Mouse (Mus musculus): ENCODE results near the gene Zcchc24. TPM values are rescaled to one million over a fixed set of nuclear protein-coding genes. Genes with fewer than 3 reads are reported as not detected.

The Zcchc24 gene
- polyA plus RNA-seq, 1 experiment from 2014 or later, result 9.3 TPM

- Histone ChIP-seq H3K4me1 (replicated peaks) (peaks cover 10% of the 10 kb centered on the region; the same call in 1 of the 2 replicates), H3K9ac (replicated peaks) (no peak overlapping the region), H3K4me3 (replicated peaks) (no peak overlapping the region), H3K9me3 (no peaks in the 10 kb centered on the region), H3K36me3 (no peaks in the 10 kb centered on the region), H3K4me2 (replicated peaks) (no peak overlapping the region), H3K27ac (no peak overlapping the region), H3K27me3 (no peaks in the 10 kb centered on the region)
- ATAC-seq, result no peak
- WGBS, result 85% methylated on average over 5 of the region's 5 CpGs
Observed at GRCm38 (mm10) chr14:25742943-25743342, 25.9 kb downstream of the Zcchc24 start.

- ATAC-seq, result no peak
Observed at GRCm38 (mm10) chr14:25741840-25742367, 26.9 kb downstream of the Zcchc24 start.

GRCm38 (mm10) chr14:25741211-25741610 is 27.6 kb downstream of the Zcchc24 start:
- Histone ChIP-seq H3K36me3 (no peaks in the 10 kb centered on the region), H3K9ac (replicated peaks) (no peak overlapping the region), H3K4me3 (replicated peaks) (no peak overlapping the region), H3K27ac (no peak overlapping the region), H3K4me2 (replicated peaks) (no peak overlapping the region), H3K4me1 (replicated peaks) (peaks cover 14% of the 10 kb centered on the region), H3K27me3 (no peaks in the 10 kb centered on the region), H3K9me3 (no peaks in the 10 kb centered on the region)
- no peak for ATAC-seq
- WGBS, result 74% methylated on average over 3 of the region's 3 CpGs

More at GRCm38 (mm10) chr14:25741840-25742367, 26.9 kb downstream of the Zcchc24 start:
- H3K36me3 ChIP-seq, result no peaks in the 10 kb centered on the region
- no peak overlapping the region for H3K4me3 ChIP-seq (replicated peaks)
- H3K27me3 ChIP-seq, result no peaks in the 10 kb centered on the region
- H3K4me1 ChIP-seq (replicated peaks), result peaks cover 11% of the 10 kb centered on the region
- H3K9me3 ChIP-seq, result no peaks in the 10 kb centered on the region
- no peak overlapping the region for H3K9ac ChIP-seq (replicated peaks)
- no peak overlapping the region for H3K27ac ChIP-seq
- H3K4me2 ChIP-seq (replicated peaks), result no peak overlapping the region
- WGBS, result 69% methylated on average over 5 of the region's 5 CpGs

DNA sequence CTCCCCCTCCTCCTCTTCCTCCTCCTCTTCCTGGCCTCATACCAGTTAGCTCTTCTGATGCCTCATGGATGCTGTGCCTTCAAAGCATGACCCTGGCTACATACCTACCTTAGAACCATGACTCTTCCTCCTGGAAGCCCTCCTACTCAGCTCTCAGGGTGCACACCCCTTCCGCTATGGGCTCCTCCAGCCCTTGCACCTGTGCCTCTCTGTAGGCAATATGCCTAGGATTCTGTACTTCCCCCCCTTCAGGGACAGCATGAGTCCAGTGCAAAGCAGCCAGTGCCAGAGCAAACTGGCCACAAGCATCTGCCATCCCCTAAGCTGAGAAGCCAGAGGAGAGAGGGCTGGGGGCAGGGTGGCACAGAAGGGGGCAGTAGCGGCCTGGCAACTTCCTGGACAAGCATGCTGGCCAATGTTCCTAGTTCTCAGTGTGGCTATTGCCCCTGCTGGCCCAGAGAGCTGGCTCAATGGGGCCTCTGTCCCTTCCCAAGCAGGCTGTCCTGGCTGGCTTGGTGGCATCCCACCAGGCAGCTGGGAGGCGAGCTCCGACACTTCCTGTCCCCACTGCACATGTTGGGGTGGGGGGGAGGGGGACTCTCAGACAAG is 28.8 kb downstream of the Zcchc24 start:
- no peaks in the 10 kb centered on the region for H3K36me3 ChIP-seq
- H3K4me1 ChIP-seq (replicated peaks), result peaks cover 20% of the 10 kb centered on the region
- H3K4me2 ChIP-seq (replicated peaks), result no peak overlapping the region
- no peak overlapping the region for H3K27ac ChIP-seq
- no peak for ATAC-seq
- H3K27me3 ChIP-seq, result no peaks in the 10 kb centered on the region
- H3K4me3 ChIP-seq (replicated peaks), result no peak overlapping the region
- H3K9ac ChIP-seq (replicated peaks), result no peak overlapping the region
- no peaks in the 10 kb centered on the region for H3K9me3 ChIP-seq
- WGBS, result 79% methylated on average over 4 of the region's 4 CpGs

GRCm38 (mm10) chr14:25738591-25739001 is 30.2 kb downstream of the Zcchc24 start:
- no peak overlapping the region for H3K9ac ChIP-seq (replicated peaks)
- ATAC-seq, result no peak
- 64% methylated on average over 14 of the region's 14 CpGs for WGBS
- no peaks in the 10 kb centered on the region for H3K9me3 ChIP-seq
- H3K27ac ChIP-seq, result no peak overlapping the region
- H3K27me3 ChIP-seq, result no peaks in the 10 kb centered on the region
- H3K4me3 ChIP-seq (replicated peaks), result no peak overlapping the region
- no peak overlapping the region for H3K4me2 ChIP-seq (replicated peaks)
- peaks cover 30% of the 10 kb centered on the region for H3K4me1 ChIP-seq (replicated peaks)
- no peaks in the 10 kb centered on the region for H3K36me3 ChIP-seq

DNA sequence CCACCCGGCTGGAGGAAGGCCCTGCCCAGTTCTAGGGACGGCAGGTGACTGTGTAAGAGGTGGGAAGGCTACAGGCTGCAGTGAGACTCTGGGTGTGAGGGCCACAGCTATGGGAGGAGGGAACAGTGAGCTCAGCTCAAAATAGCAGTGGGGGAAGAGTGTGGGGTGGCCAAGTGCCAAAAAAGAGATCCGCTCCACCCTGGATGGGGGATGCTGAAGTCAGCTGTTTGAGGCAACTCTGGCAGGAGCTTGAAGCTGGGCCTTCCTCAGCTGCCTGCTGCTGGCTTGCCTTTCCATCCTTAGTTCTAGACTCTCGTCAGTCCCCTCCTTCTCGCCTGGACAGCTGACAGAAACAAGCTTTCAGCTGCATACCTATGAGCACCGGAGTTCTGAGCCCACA is 32.2 kb downstream of the Zcchc24 start:
- no peak overlapping the region for H3K27ac ChIP-seq
- H3K9ac ChIP-seq (replicated peaks), result no peak overlapping the region
- H3K4me2 ChIP-seq (replicated peaks), result no peak overlapping the region
- no peaks in the 10 kb centered on the region for H3K9me3 ChIP-seq
- WGBS, result 73% methylated on average over 6 of the region's 6 CpGs
- H3K4me1 ChIP-seq (replicated peaks), result peaks cover 30% of the 10 kb centered on the region
- H3K4me3 ChIP-seq (replicated peaks), result no peak overlapping the region
- peak; percentile 15; the same call in 1 of the 2 replicates for ATAC-seq
- H3K36me3 ChIP-seq, result no peaks in the 10 kb centered on the region
- no peaks in the 10 kb centered on the region for H3K27me3 ChIP-seq

DNA sequence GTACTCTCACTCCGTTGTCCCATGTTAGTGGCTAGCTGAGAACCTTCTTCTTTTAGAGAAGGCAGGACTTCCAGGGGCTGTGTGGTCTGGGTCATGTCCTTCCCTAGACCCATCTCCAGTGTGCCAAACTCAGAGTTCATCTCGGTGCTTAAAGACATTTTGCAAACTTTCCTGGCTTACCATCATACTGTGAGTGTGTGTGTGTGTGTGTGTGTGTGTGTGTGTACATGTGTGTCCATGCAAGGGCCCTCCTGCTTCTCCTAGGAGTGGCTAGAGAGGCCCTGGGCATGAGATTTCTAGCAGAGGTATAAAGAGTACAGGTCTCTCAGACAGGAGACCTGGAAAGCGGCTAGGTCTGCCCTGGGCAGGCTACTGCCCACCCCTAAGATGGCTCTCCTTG is 32.7 kb downstream of the Zcchc24 start:
- 80% methylated on average over 3 of the region's 3 CpGs for WGBS
- H3K36me3 ChIP-seq, result no peaks in the 10 kb centered on the region
- H3K4me2 ChIP-seq (replicated peaks), result no peak overlapping the region
- H3K27me3 ChIP-seq, result no peaks in the 10 kb centered on the region
- peaks cover 30% of the 10 kb centered on the region for H3K4me1 ChIP-seq (replicated peaks)
- no peak for ATAC-seq
- H3K9ac ChIP-seq (replicated peaks), result no peak overlapping the region
- no peaks in the 10 kb centered on the region for H3K9me3 ChIP-seq
- no peak overlapping the region for H3K4me3 ChIP-seq (replicated peaks)
- no peak overlapping the region for H3K27ac ChIP-seq

DNA sequence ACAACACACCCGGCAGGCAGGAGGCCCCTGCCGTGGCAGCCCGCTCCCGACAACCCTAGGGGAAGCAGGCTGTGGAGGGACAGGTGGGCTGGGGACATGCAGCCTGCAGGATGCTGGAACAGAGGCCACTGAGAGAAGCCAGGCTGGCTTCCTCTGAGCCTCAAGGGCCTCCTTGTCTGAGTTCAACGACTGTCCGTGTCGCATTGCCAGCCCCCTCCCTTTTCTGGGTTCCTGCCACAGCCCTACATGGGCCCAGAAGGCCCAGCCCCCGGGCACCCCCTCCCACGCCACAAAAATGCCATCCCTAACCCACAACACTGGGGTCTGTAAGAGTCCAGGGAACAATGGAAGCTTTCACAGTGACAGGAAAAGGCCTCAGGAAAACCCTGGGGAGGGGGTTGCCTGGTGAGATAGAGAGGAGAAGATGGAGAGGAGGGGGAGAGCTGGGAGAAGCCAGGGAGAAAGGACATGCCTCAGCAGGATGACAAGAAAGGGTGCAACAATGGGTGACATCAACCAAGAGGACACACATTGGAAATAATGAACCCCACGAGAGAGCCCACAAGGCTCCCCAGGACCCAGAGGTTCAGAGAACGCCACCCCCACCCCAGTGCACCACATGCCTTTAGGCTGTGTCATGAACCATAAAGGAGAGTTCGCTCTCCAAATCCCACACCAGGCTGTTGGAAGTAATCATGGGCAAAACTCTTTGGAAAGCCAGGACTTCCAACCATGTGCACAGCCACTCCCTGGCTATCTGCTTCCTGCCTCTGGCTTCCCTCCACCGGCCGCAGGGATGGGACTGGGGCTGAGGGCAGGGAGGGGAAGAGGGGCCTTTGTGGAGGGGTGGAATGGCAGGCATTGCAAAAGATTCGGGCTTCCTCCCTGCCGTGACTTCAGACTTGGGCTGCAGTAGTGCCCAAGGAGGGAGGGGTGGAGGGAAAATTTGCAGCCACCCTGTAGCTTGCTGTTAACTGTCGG is 33.8 kb downstream of the Zcchc24 start:
- peaks cover 27% of the 10 kb centered on the region for H3K4me1 ChIP-seq (replicated peaks)
- H3K27me3 ChIP-seq, result no peaks in the 10 kb centered on the region
- peak overlapping the region; percentile 52 for H3K9ac ChIP-seq (replicated peaks)
- H3K4me3 ChIP-seq (replicated peaks), result no peak overlapping the region
- 45% methylated on average over 17 of the region's 17 CpGs for WGBS
- no peaks in the 10 kb centered on the region for H3K9me3 ChIP-seq
- H3K36me3 ChIP-seq, result no peaks in the 10 kb centered on the region
- no peak overlapping the region for H3K4me2 ChIP-seq (replicated peaks)
- H3K27ac ChIP-seq, result peak overlapping the region; percentile 53
- ATAC-seq, result peak; percentile 83

DNA sequence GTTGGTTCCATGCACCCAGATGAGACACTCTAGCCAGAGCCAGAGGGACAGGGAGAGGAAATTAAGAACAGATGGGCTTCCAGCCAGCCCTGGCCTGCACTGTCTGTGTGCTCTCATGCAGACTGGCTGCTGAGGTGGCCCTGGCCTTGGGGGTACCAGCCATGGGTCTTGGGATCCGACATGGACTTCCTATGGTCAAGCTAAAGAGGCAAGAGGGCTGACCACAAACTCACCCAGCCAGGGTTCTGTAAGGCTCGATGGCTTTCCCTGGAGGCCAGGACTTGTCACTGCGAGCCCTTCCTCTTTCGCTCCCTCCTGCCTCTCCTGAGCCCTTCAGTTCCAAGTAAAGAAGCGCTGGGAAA is 41.7 kb downstream of the Zcchc24 start:
- WGBS, result 74% methylated on average over 5 of the region's 5 CpGs

DNA sequence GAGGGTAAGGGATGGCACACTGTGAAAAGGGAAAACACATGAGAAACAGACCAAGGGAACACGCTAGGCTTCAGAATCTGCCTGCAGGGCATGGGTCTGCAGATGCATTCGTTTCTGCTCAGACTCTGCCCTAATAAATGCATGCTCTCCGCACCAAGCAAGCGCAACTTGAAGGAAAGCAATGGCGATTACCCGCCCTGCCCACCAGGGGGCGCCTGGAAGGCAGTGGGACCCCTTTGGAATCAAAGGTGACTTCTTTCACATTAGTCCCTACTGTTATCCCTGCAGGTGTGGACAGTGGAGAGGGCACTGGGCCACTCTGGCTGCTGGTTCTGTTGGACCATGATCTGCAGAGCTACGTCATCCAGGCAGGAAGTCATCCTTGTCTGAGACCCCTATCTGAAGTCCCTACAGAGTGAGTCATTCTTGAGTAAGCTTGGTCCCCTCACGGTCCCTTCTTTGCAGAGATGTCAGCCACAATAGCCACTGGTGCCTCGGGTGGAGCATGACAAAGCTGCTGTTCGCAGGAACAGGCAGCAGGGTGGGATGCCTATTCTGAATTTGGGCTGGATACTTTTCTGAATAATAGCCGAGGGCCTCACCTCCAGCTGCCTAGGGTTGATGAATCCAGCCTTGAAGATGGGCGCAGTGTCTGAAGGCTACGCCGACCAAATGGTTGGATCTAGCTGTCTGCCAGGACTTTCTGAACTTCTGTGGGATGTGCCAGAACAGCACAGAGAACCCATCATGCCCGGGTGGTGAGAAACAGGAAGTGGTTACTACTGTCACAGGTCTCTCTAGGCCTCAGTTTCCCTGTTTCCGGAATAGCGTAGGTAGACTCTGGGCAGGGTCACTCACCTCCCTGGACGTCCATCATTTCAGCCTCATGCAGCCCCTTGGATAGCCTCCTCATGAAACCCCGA is 42.4 kb downstream of the Zcchc24 start:
- no peak overlapping the region for H3K27ac ChIP-seq
- H3K4me1 ChIP-seq (replicated peaks), result peaks cover 18% of the 10 kb centered on the region
- ATAC-seq, result no peak
- H3K4me2 ChIP-seq (replicated peaks), result no peak overlapping the region
- H3K9me3 ChIP-seq, result no peaks in the 10 kb centered on the region
- H3K36me3 ChIP-seq, result no peaks in the 10 kb centered on the region
- no peak overlapping the region for H3K9ac ChIP-seq (replicated peaks)
- whole genome bisulfite sequencing, result 59% methylated on average over 20 of the region's 20 CpGs
- H3K4me3 ChIP-seq (replicated peaks), result no peak overlapping the region
- no peaks in the 10 kb centered on the region for H3K27me3 ChIP-seq

More for the DNA sequence above, 41.7 kb downstream of the Zcchc24 start:
- Histone ChIP-seq H3K4me2 (replicated peaks) (no peak overlapping the region), H3K9ac (replicated peaks) (no peak overlapping the region), H3K9me3 (no peaks in the 10 kb centered on the region), H3K27ac (no peak overlapping the region), H3K36me3 (no peaks in the 10 kb centered on the region), H3K4me1 (replicated peaks) (peaks cover 17% of the 10 kb centered on the region), H3K27me3 (no peaks in the 10 kb centered on the region), H3K4me3 (replicated peaks) (no peak overlapping the region)
- no peak for ATAC-seq

DNA sequence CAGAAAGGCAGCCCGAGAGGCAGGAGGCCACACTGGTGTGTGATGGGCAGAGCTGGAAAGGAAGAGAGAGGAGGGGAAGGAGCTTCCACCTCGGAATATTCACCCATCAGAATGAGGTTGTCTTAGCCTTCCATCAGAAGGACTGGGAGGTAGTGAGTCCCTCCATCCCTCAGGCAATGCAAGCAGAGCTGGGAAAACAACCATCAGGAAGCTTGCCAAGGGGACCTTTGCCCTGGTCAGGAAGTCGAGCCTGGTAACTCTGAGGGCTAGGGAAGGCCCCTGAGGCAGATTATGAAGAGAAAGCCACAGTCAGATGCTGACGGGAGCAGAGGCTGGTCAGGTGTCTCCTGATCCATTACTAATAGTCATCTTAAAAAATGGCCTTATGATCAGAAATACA is 43.1 kb downstream of the Zcchc24 start:
- WGBS, result 48% methylated on average over 4 of the region's 4 CpGs

More for the DNA sequence above, 43.1 kb downstream of the Zcchc24 start:
- Histone ChIP-seq H3K36me3 (no peaks in the 10 kb centered on the region), H3K27ac (no peak overlapping the region), H3K4me3 (replicated peaks) (no peak overlapping the region), H3K9me3 (no peaks in the 10 kb centered on the region), H3K4me1 (replicated peaks) (peaks cover 18% of the 10 kb centered on the region), H3K27me3 (no peaks in the 10 kb centered on the region), H3K9ac (replicated peaks) (no peak overlapping the region), H3K4me2 (replicated peaks) (no peak overlapping the region)
- no peak for ATAC-seq
